Comparison of ENCODE assay signal across 25 mouse cellular contexts in the genomic region with DNA sequence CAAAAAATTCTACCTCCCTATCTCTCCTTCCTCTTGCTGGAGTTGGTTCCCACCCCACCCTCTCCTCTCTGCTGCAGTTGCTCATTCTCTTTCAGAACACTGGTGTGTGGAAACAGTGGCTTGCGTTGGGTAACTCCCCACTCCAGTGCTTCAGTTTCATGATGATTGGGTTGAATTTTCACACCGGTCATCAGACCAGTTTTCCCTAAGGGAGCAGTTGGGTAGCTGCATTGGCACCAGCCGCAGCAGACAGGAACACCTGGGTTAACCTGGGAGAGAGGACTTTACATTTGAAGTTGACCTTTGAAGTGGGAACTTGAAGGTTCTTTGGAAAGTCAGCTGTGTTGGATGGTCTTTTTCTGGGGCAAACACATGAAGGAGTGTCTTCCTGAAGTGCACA.
DNase-seq lines count a peak whose midpoint lies in the region; ATAC-seq and TF ChIP-seq lines count a peak whose summit lies in the region.
"Had no signal": no experiment of that assay in that cellular context is flagged by ENCODE, and none has a peak within 500 bp of the region (broad histone marks: within the 10 kb centered on the region; RNA-seq: fewer than 3 reads in every experiment).

No protein-coding gene starts in this region.

- H3K9ac ChIP-seq in forebrain, embryonic 11.5 days (ENCODE audit: low read length) = no peak overlapping the region
- H3K9ac ChIP-seq in forebrain, embryonic 14.5 days (ENCODE audit: low read length) = no peak overlapping the region
- H3K9ac ChIP-seq: forebrain, embryonic 12.5 days; heart, embryonic 12.5 days; heart, embryonic 15.5 days; hindbrain, embryonic 13.5 days; intestine, embryonic 15.5 days had no signal

- no peaks in the 10 kb centered on the region for H3K27me3 ChIP-seq in forebrain, embryonic 11.5 days (ENCODE audit: control insufficient read depth, insufficient read depth, low read length)
- no peaks in the 10 kb centered on the region for H3K27me3 ChIP-seq in forebrain, embryonic 14.5 days (replicated peaks; ENCODE audit: control insufficient read depth, insufficient read depth, low read length)
- H3K27me3 ChIP-seq: forebrain, embryonic 12.5 days; heart, embryonic 12.5 days; heart, embryonic 15.5 days; hindbrain, embryonic 13.5 days; intestine, embryonic 15.5 days had no signal

- no peak overlapping the region for H3K4me2 ChIP-seq in forebrain, embryonic 11.5 days (ENCODE audit: low read depth, low read length, severe bottlenecking)
- H3K4me2 ChIP-seq in forebrain, embryonic 14.5 days (ENCODE audit: low read length) = no peak overlapping the region
- H3K4me2 ChIP-seq: forebrain, embryonic 12.5 days; heart, embryonic 12.5 days; heart, embryonic 15.5 days; hindbrain, embryonic 13.5 days; intestine, embryonic 15.5 days had no signal

- H3K9me3 ChIP-seq in forebrain, embryonic 11.5 days (ENCODE audit: control insufficient read depth, low read length) = no peaks in the 10 kb centered on the region
- H3K9me3 ChIP-seq in forebrain, embryonic 14.5 days (replicated peaks; ENCODE audit: control insufficient read depth, low read length) = no peaks in the 10 kb centered on the region
- H3K9me3 ChIP-seq: forebrain, embryonic 12.5 days; heart, embryonic 12.5 days; heart, embryonic 15.5 days; hindbrain, embryonic 10.5 days; hindbrain, embryonic 13.5 days; intestine, embryonic 15.5 days had no signal

- DNase-seq in forebrain, embryonic 11.5 days (ENCODE audit: low spot score) = peak; percentile 30
- no peak for DNase-seq in forebrain, embryonic 14.5 days (ENCODE audit: low spot score)
- peak; percentile 13 for DNase-seq in lung, postnatal 10 days
- DNase-seq in lung, adult 2 months = no peak
- peak; percentile 67 for DNase-seq in fat pad, adult 2 months (ENCODE audit: extremely low read depth, low read depth, low spot score)
- DNase-seq in thymus, adult 18-20 months = no peak
- DNase-seq in cerebellum, adult 11-12 months = no peak
- DNase-seq: adrenal gland, adult 2 months; adrenal gland, postnatal 36 days; B cell, adult 2 months; cerebellum, adult 18-20 months; cerebellum, adult 9-10 months; cerebellum, postnatal 14 days; gastrocnemius, postnatal 10 days; gastrocnemius, postnatal 36 days; heart, postnatal 10 days; heart, postnatal 36 days had no signal

- H3K4me3 ChIP-seq in forebrain, embryonic 11.5 days (ENCODE audit: low read depth, low read length) = no peak overlapping the region
- H3K4me3 ChIP-seq in forebrain, embryonic 14.5 days (ENCODE audit: low read depth, low read length) = no peak overlapping the region
- no peak overlapping the region for H3K4me3 ChIP-seq in lung, adult 2 months (replicated peaks; ENCODE audit: extremely low read depth, low read depth, low read length)
- H3K4me3 ChIP-seq: forebrain, embryonic 12.5 days; heart, embryonic 12.5 days; heart, embryonic 15.5 days; hindbrain, embryonic 10.5 days; hindbrain, embryonic 13.5 days; intestine, embryonic 15.5 days had no signal

- no peak for ATAC-seq in forebrain, embryonic 11.5 days (replicated peaks; ENCODE audit: low FRiP score)
- ATAC-seq in forebrain, embryonic 14.5 days = no peak
- ATAC-seq: forebrain, embryonic 16.5 days; hindbrain, embryonic 16.5 days; intestine, embryonic 15.5 days had no signal

- no peak overlapping the region for H3K27ac ChIP-seq in forebrain, embryonic 11.5 days (ENCODE audit: low read depth, low read length)
- no peak overlapping the region for H3K27ac ChIP-seq in forebrain, embryonic 14.5 days (ENCODE audit: low read depth, low read length)
- H3K27ac ChIP-seq: forebrain, embryonic 12.5 days; heart, embryonic 15.5 days; hindbrain, embryonic 10.5 days; hindbrain, embryonic 13.5 days; intestine, embryonic 15.5 days had no signal

- TF ChIP-seq CTCF in lung, adult 2 months (IDR thresholded peaks at IDR 0.05; ENCODE audit: insufficient read depth, low read length) = no peak

- H3K4me1 ChIP-seq in forebrain, embryonic 11.5 days (replicated peaks; ENCODE audit: control insufficient read depth, insufficient read depth, low read length) = no peaks in the 10 kb centered on the region
- no peaks in the 10 kb centered on the region for H3K4me1 ChIP-seq in forebrain, embryonic 14.5 days (ENCODE audit: control insufficient read depth, insufficient read depth, low read length)
- H3K4me1 ChIP-seq in lung, adult 2 months (ENCODE audit: control insufficient read depth, insufficient read depth, low read length) = no peaks in the 10 kb centered on the region
- H3K4me1 ChIP-seq: forebrain, embryonic 12.5 days; heart, embryonic 15.5 days; hindbrain, embryonic 10.5 days; hindbrain, embryonic 13.5 days; intestine, embryonic 15.5 days had no signal

- no peaks in the 10 kb centered on the region for H3K36me3 ChIP-seq in forebrain, embryonic 11.5 days (ENCODE audit: control insufficient read depth, insufficient read depth, low read length)
- H3K36me3 ChIP-seq in forebrain, embryonic 14.5 days (ENCODE audit: control insufficient read depth, insufficient read depth, low read length) = no peaks in the 10 kb centered on the region
- H3K36me3 ChIP-seq: forebrain, embryonic 12.5 days; heart, embryonic 12.5 days; heart, embryonic 15.5 days; hindbrain, embryonic 10.5 days; hindbrain, embryonic 13.5 days; intestine, embryonic 15.5 days had no signal

- no peak for TF ChIP-seq POLR2A in lung, adult 2 months (IDR thresholded peaks at IDR 0.05; ENCODE audit: borderline replicate concordance, extremely low read depth, low read depth, low read length)

- WGBS in forebrain, embryonic 11.5 days = 97% methylated on average over 3 of the region's 3 CpGs
- 98% methylated on average over 3 of the region's 3 CpGs for WGBS in forebrain, embryonic 14.5 days
- WGBS in lung, adult 2 months = 76% methylated on average over 3 of the region's 3 CpGs

Comparison
In these comparisons a context has a peak if more than half of its experiments do, and no peak if none do; other contexts are left out.
1. DNase-seq: peak in forebrain, embryonic 11.5 days (single experiment), lung, postnatal 10 days (single experiment) and fat pad, adult 2 months (single experiment); none in forebrain, embryonic 14.5 days (single experiment), lung, adult 2 months (single experiment), thymus, adult 18-20 months (0 of 2) and cerebellum, adult 11-12 months (single experiment).